Mouse (Mus musculus) heart, adult 18-20 months (tissue): ENCODE measurements at regions not wholly inside any gene's neighbourhood (a gene's known extent, or its start where the extent isn't known, plus 50 kb on each side); places are given as distances from the start of the nearest gene placed in this dataset.

Experiments
- DNase-seq, 2 experiments: peaks; one replicate each; pipeline ENCODE4 v3.0.0; 2021 to 2022; ENCODE audit warnings: mixed read lengths in 1 of 2

- peak; percentile 68 to 83 for DNase-seq
Measured at GRCm38 (mm10) chr3:41360231-41360630, 195.3 kb upstream of the Jade1 start.

GRCm38 (mm10) chr3:41359458-41359857 lies 196.1 kb upstream of the Jade1 start:
- DNase-seq, result no peak

GRCm38 (mm10) chr3:41353021-41353420 lies 202.5 kb upstream of the Jade1 start:
- no peak for DNase-seq

- no peak for DNase-seq
Measured at GRCm38 (mm10) chr3:41351786-41352185, 203.7 kb upstream of the Jade1 start.

- DNase-seq, result no peak
Measured at GRCm38 (mm10) chr3:41351091-41351685, 204.3 kb upstream of the Jade1 start.

GRCm38 (mm10) chr3:41350331-41350730 lies 205.2 kb upstream of the Jade1 start:
- no peak for DNase-seq

- DNase-seq, result peak; percentile 60 to 76
Measured at GRCm38 (mm10) chr3:41348795-41349194, 206.7 kb upstream of the Jade1 start.

GRCm38 (mm10) chr3:41346863-41347262 lies 208.7 kb upstream of the Jade1 start:
- DNase-seq, result no peak

GRCm38 (mm10) chr3:41343431-41343830 lies 212.1 kb upstream of the Jade1 start:
- no peak for DNase-seq

GRCm38 (mm10) chr3:41332481-41332880 lies 223.1 kb upstream of the Jade1 start:
- DNase-seq, result no peak

GRCm38 (mm10) chr3:41330356-41330755 lies 225.2 kb upstream of the Jade1 start:
- no peak for DNase-seq

- DNase-seq, result no peak
Measured at GRCm38 (mm10) chr3:41328828-41329227, 226.7 kb upstream of the Jade1 start.

GRCm38 (mm10) chr3:41326211-41327104 lies 229.1 kb upstream of the Jade1 start:
- DNase-seq, result peak; percentile 21 to 37

- DNase-seq, result peak; percentile 44 to 55
Measured at GRCm38 (mm10) chr3:41321808-41322207, 233.7 kb upstream of the Jade1 start.

GRCm38 (mm10) chr3:41319214-41319856 lies 236.2 kb upstream of the Jade1 start:
- DNase-seq, result no peak

- no peak for DNase-seq
Measured at GRCm38 (mm10) chr3:41318232-41319131, 235.6 kb upstream of the Pgrmc2 start.

- DNase-seq, result no peak
Measured at GRCm38 (mm10) chr3:41317170-41317569, 234.3 kb upstream of the Pgrmc2 start.

GRCm38 (mm10) chr3:41312492-41312891 lies 229.6 kb upstream of the Pgrmc2 start:
- no peak for DNase-seq

GRCm38 (mm10) chr3:41307400-41308028 lies 224.7 kb upstream of the Pgrmc2 start:
- DNase-seq, result no peak

GRCm38 (mm10) chr3:41302805-41303204 lies 220.0 kb upstream of the Pgrmc2 start:
- DNase-seq, result no peak

GRCm38 (mm10) chr3:41298776-41299175 lies 215.9 kb upstream of the Pgrmc2 start:
- peak in 1 of 2 experiments; percentile 12 for DNase-seq
